Mouse (Mus musculus) embryo, embryonic 11 days (tissue): Measurements from ENCODE around the gene Gm38392.
"Not testable (repeated sequence)": the region's sequence is repeated elsewhere in the genome, so short reads cannot be mapped to it uniquely, and the experiment has no call there.

Experiments
- DNase-seq: peaks from one replicate; pipeline ENCODE4 v3.0.0-alpha.2; 2015

Gm38392 gene

GRCm38 (mm10) chr3:88276529-88277143, 10.4 kb downstream of the Gm38392 start:
- DNase-seq: peak; percentile 41

GRCm38 (mm10) chr3:88276121-88276520, 10.9 kb downstream of the Gm38392 start:
- DNase-seq: no peak

GRCm38 (mm10) chr3:88274002-88274401, 13.0 kb downstream of the Gm38392 start:
- no peak for DNase-seq

- no peak for DNase-seq
These were observed 15.2 kb downstream of the Gm38392 start for GRCm38 (mm10) chr3:88271859-88272258.

- not testable (repeated sequence) for DNase-seq
These were observed 15.7 kb downstream of the Gm38392 start for GRCm38 (mm10) chr3:88271298-88271697.

GRCm38 (mm10) chr3:88268991-88269390, 18.0 kb downstream of the Gm38392 start:
- no peak for DNase-seq

- not testable (repeated sequence) for DNase-seq
These were observed 19.0 kb downstream of the Gm38392 start for GRCm38 (mm10) chr3:88268014-88268413.

GRCm38 (mm10) chr3:88262346-88262745, 24.7 kb downstream of the Gm38392 start:
- DNase-seq: no peak

- DNase-seq: no peak
These were observed 30.6 kb downstream of the Gm38392 start for GRCm38 (mm10) chr3:88256382-88256781.

- no peak for DNase-seq
These were observed 31.1 kb downstream of the Gm38392 start for GRCm38 (mm10) chr3:88255950-88256349.

GRCm38 (mm10) chr3:88254268-88254926, 32.6 kb downstream of the Gm38392 start, which contains the start of gene Rhbg:
TSS of gene Rhbg (minus strand) at chr3:88254709.
- peak; percentile 58 for DNase-seq

- no peak for DNase-seq
These were observed 34.3 kb downstream of the Gm38392 start for GRCm38 (mm10) chr3:88252739-88253138.

- no peak for DNase-seq
These were observed 38.6 kb downstream of the Gm38392 start for GRCm38 (mm10) chr3:88248406-88248805.

GRCm38 (mm10) chr3:88247666-88248065, 39.3 kb downstream of the Gm38392 start:
- no peak for DNase-seq

- DNase-seq: peak; percentile 77
These were observed 41.2 kb downstream of the Gm38392 start for GRCm38 (mm10) chr3:88245811-88246210.

- DNase-seq: peak; percentile 72
These were observed 42.9 kb downstream of the Gm38392 start for GRCm38 (mm10) chr3:88244071-88244470.

GRCm38 (mm10) chr3:88242531-88242930, 44.5 kb downstream of the Gm38392 start:
- DNase-seq: peak; percentile 88

GRCm38 (mm10) chr3:88241045-88241786, 45.8 kb downstream of the Gm38392 start:
- peak; percentile 80 for DNase-seq

GRCm38 (mm10) chr3:88239446-88239845, 47.6 kb downstream of the Gm38392 start:
- DNase-seq: no peak

GRCm38 (mm10) chr3:88238866-88239391, 48.1 kb downstream of the Gm38392 start:
- no peak for DNase-seq

GRCm38 (mm10) chr3:88237556-88238194, 49.3 kb downstream of the Gm38392 start:
- DNase-seq: no peak

GRCm38 (mm10) chr3:88237161-88237555, 49.9 kb downstream of the Gm38392 start:
- DNase-seq: no peak

GRCm38 (mm10) chr3:88235616-88236015, 51.4 kb downstream of the Gm38392 start:
- no peak for DNase-seq
